Mouse (Mus musculus) erythroblast, embryonic 14.5 days (primary cell): ENCODE results near the gene Hist2h3c2. TPM values are rescaled to one million over a fixed set of nuclear protein-coding genes. Genes with fewer than 3 reads are reported as not detected.
"Not testable (repeated sequence)": the region's sequence is repeated elsewhere in the genome, so short reads cannot be mapped to it uniquely, and the experiment has no call there.

Experiments used
- H3K27me3 ChIP-seq: 2 replicates; pipeline ENCODE4 v1.6.1; 2012; ENCODE audit warnings: inconsistent platforms; ENCODE audit not compliant: control insufficient read depth
- H3K36me3 ChIP-seq: 2 replicates; pipeline ENCODE4 v1.6.1; 2012; ENCODE audit warnings: mild to moderate bottlenecking, inconsistent platforms; ENCODE audit not compliant: control insufficient read depth
- H3K4me1 ChIP-seq: 2 replicates; pipeline ENCODE4 v1.6.1; 2012; ENCODE audit warnings: inconsistent platforms; ENCODE audit not compliant: control insufficient read depth
- H3K4me3 ChIP-seq: replicated peaks from 2 replicates; pipeline ENCODE3; 2012; ENCODE audit warnings: moderate library complexity, mild to moderate bottlenecking, inconsistent platforms
- H3K9me3 ChIP-seq: 2 replicates; pipeline ENCODE4 v1.6.1; 2012; ENCODE audit warnings: low read length, inconsistent platforms, mixed read lengths; ENCODE audit not compliant: control insufficient read depth
- GATA1 ChIP-seq: IDR thresholded peaks from 2 replicates; pipeline ENCODE4 v1.6.1; 2012; ENCODE audit warnings: low read length, inconsistent platforms, mixed read lengths
- TAL1 ChIP-seq: IDR thresholded peaks from 3 replicates; pipeline ENCODE4 v1.6.1; 2012; ENCODE audit warnings: low read length, inconsistent platforms, mixed read lengths
- polyA plus RNA-seq: library from polyadenylated mRNA; stranded (reverse); fragments of >175 nt; gene quantifications from 2 replicates; pipeline ENCODE4 v1.2.3, GENCODE M21; 2012

Gene Hist2h3c2
- polyA plus RNA-seq, 1 experiment = 33.9 TPM

DNA sequence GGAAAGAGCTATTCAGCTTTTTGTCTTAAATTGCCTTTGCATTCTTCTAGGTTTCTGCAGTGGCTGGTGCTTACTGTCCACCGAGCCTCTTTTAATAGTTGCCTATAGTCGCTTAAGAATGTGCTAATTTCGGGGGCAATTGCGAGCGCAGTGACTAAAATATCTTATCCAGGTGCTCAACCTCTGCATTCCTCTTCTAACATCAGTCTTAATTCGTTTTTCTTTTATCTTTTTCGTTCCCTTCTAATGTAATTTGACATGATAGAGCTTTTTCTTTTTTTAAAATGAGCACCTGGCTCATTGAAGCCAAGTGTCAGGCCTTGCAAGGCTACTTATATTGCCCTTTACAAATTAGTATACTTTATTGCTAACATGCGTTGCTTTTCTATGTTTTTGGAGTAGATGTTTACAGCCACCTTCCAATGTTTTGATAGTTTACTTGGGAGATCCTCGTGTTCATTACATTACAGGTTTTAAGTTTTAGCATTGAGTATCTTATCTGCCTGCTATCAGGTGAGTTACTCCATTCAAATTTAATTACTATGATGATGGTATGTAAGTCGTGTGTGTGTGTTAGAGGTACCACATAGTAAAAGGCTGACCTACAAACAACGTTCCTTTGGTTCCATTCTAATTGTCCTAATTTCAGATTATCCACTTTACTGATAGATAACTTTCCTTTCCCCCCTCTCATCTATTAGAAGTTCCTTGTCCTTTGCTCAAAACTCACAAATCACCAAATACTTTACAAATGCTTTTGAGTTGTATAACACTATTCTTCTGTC lies 8.6 kb upstream of the Hist2h3c2 start:
- Histone ChIP-seq H3K27me3 (no peaks in the 10 kb centered on the region), H3K4me1 (peaks cover 60% of the 10 kb centered on the region), H3K4me3 (peak overlapping the region; percentile 76), H3K36me3 (peaks cover 11% of the 10 kb centered on the region), H3K9me3 (no peaks in the 10 kb centered on the region)
- no peak for TF ChIP-seq GATA1
- no peak for TF ChIP-seq TAL1

DNA sequence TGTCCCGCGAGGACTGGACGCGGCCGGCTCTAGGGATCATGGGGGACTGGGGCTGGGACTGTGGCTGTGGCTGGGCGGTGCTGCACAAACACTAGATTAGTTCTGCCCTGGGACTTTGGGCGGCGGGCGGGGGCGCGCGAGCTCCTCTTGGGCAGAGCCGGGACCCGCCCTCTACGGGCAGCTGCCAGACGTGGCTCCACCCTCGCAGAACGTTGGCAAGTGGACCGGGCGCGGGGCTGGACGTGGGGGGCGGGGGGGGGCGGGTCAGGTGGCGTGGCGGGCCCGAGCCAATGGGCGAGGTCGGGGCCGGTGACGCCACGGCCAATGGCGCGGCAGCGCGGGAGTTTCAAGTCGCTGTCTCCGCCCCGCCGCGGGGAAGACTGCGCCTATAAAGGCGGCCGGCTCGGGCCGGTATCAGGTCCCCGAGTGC lies 7.5 kb upstream of the Hist2h3c2 start, which contains the start of gene Hist2h3c1:
Gene Hist2h3c1 (plus strand): TSS at position 259 of the 430 bp plus-strand sequence.
- not testable (repeated sequence) for H3K27me3 ChIP-seq, H3K9me3 ChIP-seq
- Histone ChIP-seq H3K4me1 (peaks cover 66% of the 10 kb centered on the region), H3K4me3 (peak within 1 kb of the TSS; percentile 76), H3K36me3 (peaks cover 20% of the 10 kb centered on the region)

DNA sequence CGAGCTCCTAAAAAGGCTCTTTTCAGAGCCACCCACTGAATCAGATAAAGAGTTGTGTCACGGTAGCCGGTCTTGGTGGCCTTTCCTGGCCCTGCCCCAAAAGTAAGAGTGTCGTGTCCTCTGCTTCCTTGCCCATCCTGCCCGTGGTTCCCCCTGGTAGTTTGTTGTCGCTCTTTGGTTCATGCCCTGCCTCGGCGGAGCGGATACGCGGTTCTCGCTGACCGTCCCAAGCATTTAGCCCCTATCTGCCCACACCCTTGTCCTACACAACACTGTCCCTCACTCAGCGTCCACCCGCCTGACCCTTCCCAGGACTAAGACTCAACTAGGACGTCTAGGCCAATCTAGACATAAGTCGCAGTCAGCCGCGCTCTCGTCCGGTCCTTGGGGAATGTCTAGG lies 7.1 kb upstream of the Hist2h3c2 start:
- H3K4me1 ChIP-seq = peaks cover 67% of the 10 kb centered on the region
- H3K27me3 ChIP-seq, H3K9me3 ChIP-seq: not testable (repeated sequence)
- peaks cover 22% of the 10 kb centered on the region for H3K36me3 ChIP-seq
- H3K4me3 ChIP-seq = peak overlapping the region; percentile 49

DNA sequence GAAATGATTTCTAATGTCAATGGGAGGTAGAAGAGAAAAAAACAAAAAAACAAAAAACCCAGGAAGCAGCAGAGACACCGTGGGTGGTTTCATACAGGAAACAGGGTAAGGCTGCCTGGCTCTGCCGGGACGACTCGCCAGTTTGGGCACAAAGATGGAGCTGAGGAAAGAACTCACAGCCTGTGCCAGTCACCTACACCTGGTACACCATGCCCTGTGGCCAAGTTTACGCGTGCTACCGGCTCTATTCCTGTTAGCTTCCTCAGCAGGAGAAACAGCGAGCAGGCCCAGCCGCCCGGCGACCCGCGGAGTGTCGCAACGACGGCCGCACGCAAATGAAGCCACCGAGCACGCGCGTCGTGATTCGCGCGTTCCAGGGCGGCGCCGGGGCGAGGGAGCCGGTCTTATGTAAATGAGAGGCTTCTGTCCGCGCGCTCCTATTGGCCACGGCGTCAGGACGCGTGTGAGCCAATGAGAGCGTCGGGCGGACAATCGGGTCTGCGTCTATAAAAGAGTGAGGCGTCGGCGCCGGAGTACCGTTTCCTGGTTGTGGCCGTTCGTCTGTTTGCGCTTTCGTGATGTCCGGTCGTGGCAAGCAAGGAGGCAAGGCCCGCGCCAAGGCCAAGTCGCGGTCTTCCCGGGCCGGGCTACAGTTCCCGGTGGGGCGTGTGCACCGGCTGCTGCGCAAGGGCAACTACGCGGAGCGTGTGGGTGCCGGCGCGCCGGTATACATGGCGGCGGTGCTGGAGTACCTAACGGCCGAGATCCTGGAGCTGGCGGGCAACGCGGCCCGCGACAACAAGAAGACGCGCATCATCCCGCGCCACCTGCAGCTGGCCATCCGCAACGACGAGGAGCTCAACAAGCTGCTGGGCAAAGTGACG lies 6.3 kb upstream of the Hist2h3c2 start, which contains the start of gene Hist2h2aa1:
Gene Hist2h2aa1 (plus strand): TSS at position 495 of the 884 bp plus-strand sequence.
- peaks cover 66% of the 10 kb centered on the region for H3K4me1 ChIP-seq
- H3K9me3 ChIP-seq, H3K27me3 ChIP-seq: not testable (repeated sequence)
- H3K36me3 ChIP-seq = peaks cover 22% of the 10 kb centered on the region
- H3K4me3 ChIP-seq = peak within 1 kb of the TSS; percentile 74

DNA sequence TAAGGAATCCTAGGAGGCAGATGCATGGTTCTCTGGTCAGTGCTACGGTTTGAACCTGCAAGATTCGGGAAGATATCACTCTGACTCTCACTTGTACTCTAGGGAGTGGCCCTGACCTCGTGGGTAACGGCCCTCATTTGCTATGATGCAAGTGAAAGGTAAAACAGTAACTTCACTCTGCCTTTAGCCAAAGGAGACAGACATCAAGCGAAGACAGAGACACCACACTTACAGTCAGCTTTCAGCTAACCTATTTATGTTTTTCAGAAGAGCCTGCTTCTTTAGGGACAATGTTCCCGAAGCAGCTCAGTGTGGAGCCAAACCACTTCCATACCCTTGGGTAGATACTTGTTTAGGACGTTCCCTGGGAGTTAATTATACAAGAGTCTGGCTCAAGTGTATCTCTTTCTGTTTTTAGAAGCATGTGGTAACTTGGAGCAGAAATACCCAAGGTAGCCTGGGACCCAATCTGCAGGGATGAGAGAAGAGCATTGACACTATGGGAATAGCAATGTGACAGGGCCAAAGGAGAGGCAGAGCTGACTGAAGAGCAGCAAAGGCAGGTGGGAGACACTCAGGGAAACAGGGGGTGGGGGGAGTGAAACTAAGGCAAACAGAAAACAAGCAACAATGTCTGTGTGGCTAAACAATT lies 5.1 kb upstream of the Hist2h3c2 start:
- Histone ChIP-seq H3K4me3 (peak overlapping the region; percentile 74), H3K27me3 (no peaks in the 10 kb centered on the region), H3K36me3 (peaks cover 18% of the 10 kb centered on the region), H3K4me1 (peaks cover 54% of the 10 kb centered on the region), H3K9me3 (no peaks in the 10 kb centered on the region)
- TF ChIP-seq TAL1 = no peak
- TF ChIP-seq GATA1 = no peak

DNA sequence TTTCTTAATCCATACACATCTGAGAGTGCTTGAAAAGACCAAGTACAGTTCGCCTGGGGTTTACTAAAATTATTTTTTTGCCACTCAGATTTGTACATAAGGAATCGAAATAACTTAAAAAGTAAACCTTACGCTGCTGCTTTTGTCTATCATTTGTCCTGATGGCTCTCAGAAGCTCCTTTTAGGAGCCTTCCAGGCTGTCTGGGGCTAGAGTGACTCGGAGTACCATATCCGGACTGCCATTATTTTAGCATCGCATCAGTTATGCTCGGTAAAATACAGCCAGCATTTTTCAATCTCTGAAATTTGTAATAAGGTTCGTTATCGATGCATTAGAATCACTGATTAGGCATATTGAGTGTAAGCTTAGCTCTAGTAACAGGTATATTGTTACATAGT lies 1.9 kb upstream of the Hist2h3c2 start:
- TF ChIP-seq GATA1 (no peak), TAL1 (no peak)
- peaks cover 69% of the 10 kb centered on the region for H3K4me1 ChIP-seq
- peak overlapping the region; percentile 59 for H3K4me3 ChIP-seq
- no peaks in the 10 kb centered on the region for H3K9me3 ChIP-seq
- H3K36me3 ChIP-seq = peaks cover 17% of the 10 kb centered on the region
- H3K27me3 ChIP-seq = no peaks in the 10 kb centered on the region

DNA sequence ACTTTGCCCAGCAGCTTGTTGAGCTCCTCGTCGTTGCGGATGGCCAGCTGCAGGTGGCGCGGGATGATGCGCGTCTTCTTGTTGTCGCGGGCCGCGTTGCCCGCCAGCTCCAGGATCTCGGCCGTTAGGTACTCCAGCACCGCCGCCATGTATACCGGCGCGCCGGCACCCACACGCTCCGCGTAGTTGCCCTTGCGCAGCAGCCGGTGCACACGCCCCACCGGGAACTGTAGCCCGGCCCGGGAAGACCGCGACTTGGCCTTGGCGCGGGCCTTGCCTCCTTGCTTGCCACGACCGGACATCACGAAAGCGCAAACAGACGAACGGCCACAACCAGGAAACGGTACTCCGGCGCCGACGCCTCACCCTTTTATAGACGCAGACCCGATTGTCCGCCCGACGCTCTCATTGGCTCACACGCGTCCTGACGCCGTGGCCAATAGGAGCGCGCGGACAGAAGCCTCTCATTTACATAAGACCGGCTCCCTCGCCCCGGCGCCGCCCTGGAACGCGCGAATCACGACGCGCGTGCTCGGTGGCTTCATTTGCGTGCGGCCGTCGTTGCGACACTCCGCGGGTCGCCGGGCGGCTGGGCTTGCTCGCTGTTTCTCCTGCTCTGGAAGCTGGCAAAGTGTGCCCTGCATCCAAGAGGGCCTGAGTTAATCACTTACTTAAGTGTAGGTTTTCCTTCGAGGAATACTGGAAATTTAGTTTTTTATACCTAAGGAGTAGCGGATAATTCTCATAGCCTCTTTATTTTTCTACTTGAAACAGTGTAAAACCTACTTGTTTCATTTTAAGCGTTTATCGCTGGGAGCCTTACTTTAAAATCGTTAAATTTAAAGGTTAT lies 1.2 kb upstream of the Hist2h3c2 start, which contains the start of gene Hist2h2aa2:
Gene Hist2h2aa2 (minus strand): TSS at position 328 of the 850 bp plus-strand sequence.
- not testable (repeated sequence) for H3K9me3 ChIP-seq
- H3K4me1 ChIP-seq = peaks cover 74% of the 10 kb centered on the region

DNA sequence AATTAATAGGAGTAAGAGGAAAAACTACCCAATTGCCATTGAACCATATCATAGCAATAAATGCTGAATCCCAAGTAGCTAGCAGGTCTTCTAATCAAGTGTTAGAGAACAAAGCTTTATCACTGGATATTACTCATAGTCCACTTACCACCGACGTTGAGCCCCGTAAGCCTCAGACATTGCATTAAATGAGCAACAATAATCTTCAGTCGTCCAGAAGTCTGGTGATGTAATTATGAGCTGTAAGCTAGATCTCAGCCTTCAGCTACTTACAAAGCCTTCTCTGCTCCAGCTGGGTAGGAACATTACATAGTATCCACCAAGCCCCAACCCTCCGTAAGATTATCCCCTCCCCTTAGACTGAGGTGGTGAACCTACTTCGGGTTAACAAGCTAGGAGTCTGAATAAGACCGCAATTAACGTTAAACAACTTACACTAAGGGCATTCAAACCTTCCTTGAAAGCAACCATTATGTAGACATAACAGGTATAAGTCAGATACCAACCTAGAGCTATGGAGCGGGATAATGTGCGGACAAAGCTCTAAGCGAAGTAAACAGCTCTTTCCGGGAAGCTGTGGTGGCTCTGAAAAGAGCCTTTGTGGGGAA lies 919 bp downstream of the Hist2h3c2 start:
- Histone ChIP-seq H3K27me3 (no peaks in the 10 kb centered on the region), H3K4me1 (peaks cover 56% of the 10 kb centered on the region), H3K9me3 (no peaks in the 10 kb centered on the region), H3K4me3 (peak overlapping the region; percentile 65), H3K36me3 (peaks cover 13% of the 10 kb centered on the region)
- no peak for TF ChIP-seq TAL1
- TF ChIP-seq GATA1 = no peak

More for the DNA sequence above, 1.2 kb upstream of the Hist2h3c2 start, which contains the start of gene Hist2h2aa2:
- not testable (repeated sequence) for H3K27me3 ChIP-seq
- Histone ChIP-seq H3K36me3 (peaks cover 20% of the 10 kb centered on the region), H3K4me3 (peak within 1 kb of the TSS; percentile 60)
